Mouse (Mus musculus) intestine, postnatal 0 days (tissue): ENCODE measurements around the gene Iqcm. TPM values are rescaled to one million over a fixed set of nuclear protein-coding genes. Genes with fewer than 3 reads are reported as not detected.

Experiments used
- ATAC-seq: fragments of 200-750 bp; cut with Nextera tagmentation; 2 replicates; pipeline ENCODE4 v1.8.0; 2017; ENCODE audit warnings: mild to moderate bottlenecking, moderate TSS enrichment, moderate library complexity
- H3K27ac ChIP-seq: fragments of 300-500 bp; sonication (generic); 2 replicates; pipeline ENCODE4 v1.5.1; 2014; ENCODE audit warnings: mild to moderate bottlenecking, low read depth, low read length, moderate library complexity
- H3K27me3 ChIP-seq: fragments of 300-500 bp; sonication (generic); replicated peaks from 2 replicates; pipeline ENCODE4 v1.6.1; 2014; ENCODE audit warnings: low read length, mixed read lengths; ENCODE audit not compliant: control insufficient read depth, insufficient read depth
- H3K36me3 ChIP-seq: fragments of 300-500 bp; sonication (generic); 2 replicates; pipeline ENCODE4 v1.6.1; 2014; ENCODE audit warnings: mild to moderate bottlenecking, moderate library complexity; ENCODE audit not compliant: control insufficient read depth, insufficient read depth
- H3K4me1 ChIP-seq: fragments of 300-500 bp; sonication (generic); replicated peaks from 2 replicates; pipeline ENCODE4 v1.6.1; 2014; ENCODE audit warnings: antibody characterized with exemption, low read length, mixed read lengths; ENCODE audit not compliant: control insufficient read depth, insufficient read depth
- H3K4me2 ChIP-seq: fragments of 300-500 bp; sonication (generic); replicated peaks from 2 replicates; pipeline ENCODE4 v1.6.1; 2014; ENCODE audit warnings: low read depth, mild to moderate bottlenecking, moderate library complexity
- H3K4me3 ChIP-seq: fragments of 300-500 bp; sonication (generic); 2 replicates; pipeline ENCODE4 v1.5.1; 2014; ENCODE audit warnings: low read depth, low read length
- H3K9ac ChIP-seq: fragments of 300-500 bp; sonication (generic); 2 replicates; pipeline ENCODE4 v1.6.1; 2014; ENCODE audit warnings: mild to moderate bottlenecking, low read depth, low read length
- H3K9me3 ChIP-seq: fragments of 300-500 bp; sonication (generic); 2 replicates; pipeline ENCODE4 v1.6.1; 2016; ENCODE audit warnings: mixed run types; ENCODE audit not compliant: control insufficient read depth
- CTCF ChIP-seq: sonication (generic); IDR thresholded peaks from 2 replicates; pipeline ENCODE4 v1.5.1; 2016; ENCODE audit warnings: low read depth, mild to moderate bottlenecking, control low read depth, antibody characterized with exemption, moderate library complexity
- WGBS: fragments of 180-500 bp; shearing (Covaris S2); extraction: QIAGEN DNeasy Blood & Tissue Kit; methylation state at CpG from one replicate; pipeline ENCODE4 v1.1.7; 2014; 5-methylcytosine and 5-hydroxymethylcytosine counted together
- polyA plus RNA-seq: library from polyadenylated mRNA; unstranded; fragments of >200 nt; fragmentation: Nextera tagmentation; extraction: Ambion mirVana; gene quantifications from 2 replicates; pipeline ENCODE4 v1.2.1, GENCODE M21; 2015

Iqcm gene
- polyA plus RNA-seq, 1 experiment from 2014 or later = not detected

GRCm38 (mm10) chr8:75835245-75835644 is 386.8 kb downstream of the Iqcm start:
- TF ChIP-seq CTCF = no peak
- H3K4me3 ChIP-seq = no peak overlapping the region
- WGBS = 86% methylated on average over 2 of the region's 2 CpGs
- no peaks in the 10 kb centered on the region for H3K36me3 ChIP-seq
- no peaks in the 10 kb centered on the region for H3K9me3 ChIP-seq
- no peaks in the 10 kb centered on the region for H3K27me3 ChIP-seq
- H3K4me1 ChIP-seq = no peaks in the 10 kb centered on the region
- no peak overlapping the region for H3K4me2 ChIP-seq
- no peak overlapping the region for H3K27ac ChIP-seq
- H3K9ac ChIP-seq = no peak overlapping the region
- no peak for ATAC-seq

GRCm38 (mm10) chr8:75917603-75918344 is 469.3 kb downstream of the Iqcm start:
- no peak overlapping the region for H3K9ac ChIP-seq
- H3K27me3 ChIP-seq = no peaks in the 10 kb centered on the region
- WGBS = 80% methylated on average over 15 of the region's 15 CpGs
- H3K4me2 ChIP-seq = no peak overlapping the region
- ATAC-seq = no peak
- H3K9me3 ChIP-seq = no peaks in the 10 kb centered on the region
- H3K36me3 ChIP-seq = no peaks in the 10 kb centered on the region
- TF ChIP-seq CTCF = no peak
- H3K4me3 ChIP-seq = no peak overlapping the region
- no peaks in the 10 kb centered on the region for H3K4me1 ChIP-seq
- H3K27ac ChIP-seq = no peak overlapping the region

- Histone ChIP-seq H3K9ac (no peak overlapping the region), H3K27me3 (no peaks in the 10 kb centered on the region), H3K36me3 (no peaks in the 10 kb centered on the region), H3K4me3 (no peak overlapping the region), H3K4me1 (no peaks in the 10 kb centered on the region), H3K27ac (no peak overlapping the region), H3K4me2 (no peak overlapping the region), H3K9me3 (no peaks in the 10 kb centered on the region)
- TF ChIP-seq CTCF = no peak
- no peak for ATAC-seq
- WGBS = 74% methylated on average over 1 of the region's 1 CpGs
Observed at GRCm38 (mm10) chr8:75949166-75949565, 500.7 kb downstream of the Iqcm start.

GRCm38 (mm10) chr8:75956016-75956415 is 507.5 kb downstream of the Iqcm start:
- 82% methylated on average over 2 of the region's 2 CpGs for WGBS

GRCm38 (mm10) chr8:76018501-76018900 is 570.0 kb downstream of the Iqcm start:
- H3K9ac ChIP-seq = no peak overlapping the region
- H3K36me3 ChIP-seq = no peaks in the 10 kb centered on the region
- no peaks in the 10 kb centered on the region for H3K27me3 ChIP-seq
- no peak overlapping the region for H3K4me2 ChIP-seq
- 82% methylated on average over 4 of the region's 4 CpGs for WGBS
- H3K27ac ChIP-seq = no peak overlapping the region
- TF ChIP-seq CTCF = no peak
- no peak for ATAC-seq
- no peaks in the 10 kb centered on the region for H3K4me1 ChIP-seq
- no peak overlapping the region for H3K4me3 ChIP-seq
- no peaks in the 10 kb centered on the region for H3K9me3 ChIP-seq

More at GRCm38 (mm10) chr8:75956016-75956415, 507.5 kb downstream of the Iqcm start:
- Histone ChIP-seq H3K9me3 (no peaks in the 10 kb centered on the region), H3K4me3 (no peak overlapping the region), H3K4me2 (no peak overlapping the region), H3K4me1 (no peaks in the 10 kb centered on the region), H3K9ac (no peak overlapping the region), H3K27me3 (no peaks in the 10 kb centered on the region), H3K27ac (no peak overlapping the region), H3K36me3 (no peaks in the 10 kb centered on the region)
- TF ChIP-seq CTCF = no peak
- ATAC-seq = no peak

Other genes with a start within 250 kb of the Iqcm start
- 0.85 and 1.3 TPM in 2 replicates for gene Rasd2, start 234.8 kb upstream of the Iqcm start, polyA plus RNA-seq
- 0.23 TPM in 1 of 2 replicates, not detected in the other for gene Gm10358, start 42.1 kb upstream of the Iqcm start, polyA plus RNA-seq